17 mouse cellular contexts compared by ENCODE assay signal in genomic region chr5:35810526-35810925, GRCm38 (mm10). TPM values are rescaled to one million over a fixed set of nuclear protein-coding genes. Genes with fewer than 3 reads are reported as not detected.
DNase-seq lines count a peak whose midpoint lies in the region; ATAC-seq and TF ChIP-seq lines count a peak whose summit lies in the region.
"Had no signal": no experiment of that assay in that cellular context is flagged by ENCODE, and none has a peak within 500 bp of the region (broad histone marks: within the 10 kb centered on the region; RNA-seq: fewer than 3 reads in every experiment).

No protein-coding gene starts in this region.

- no peaks in the 10 kb centered on the region for H3K36me3 ChIP-seq in hindbrain, embryonic 12.5 days
- H3K36me3 ChIP-seq: hindbrain, embryonic 10.5 days; liver, embryonic 12.5 days; lung, embryonic 15.5 days; neural tube, embryonic 12.5 days had no signal

- peak overlapping the region; percentile 14; the same call in 1 of the 2 replicates for H3K27ac ChIP-seq in cortical plate, adult 2 months (ENCODE audit: insufficient read depth, low read length)
- H3K27ac ChIP-seq in hindbrain, embryonic 12.5 days: no peak overlapping the region
- H3K27ac ChIP-seq: hindbrain, embryonic 10.5 days; liver, embryonic 12.5 days; lung, embryonic 15.5 days; neural tube, embryonic 12.5 days had no signal

- TF ChIP-seq POLR2A in cortical plate, adult 2 months (IDR thresholded peaks at IDR 0.05; ENCODE audit: extremely low read depth, insufficient read depth, low read length): no peak

- no peak overlapping the region for H3K4me2 ChIP-seq in hindbrain, embryonic 12.5 days (replicated peaks)
- H3K4me2 ChIP-seq: liver, embryonic 12.5 days; lung, embryonic 15.5 days; neural tube, embryonic 12.5 days had no signal

- no peak for ATAC-seq in hindbrain, embryonic 12.5 days (ENCODE audit: low FRiP score)
- ATAC-seq: inflammation-experienced regulatory T-cells, adult 6 months; liver, embryonic 12.5 days had no signal

- no peaks in the 10 kb centered on the region for H3K27me3 ChIP-seq in hindbrain, embryonic 12.5 days
- H3K27me3 ChIP-seq: lung, embryonic 15.5 days; neural tube, embryonic 12.5 days had no signal

- no peak overlapping the region for H3K4me3 ChIP-seq in cortical plate, adult 2 months (ENCODE audit: insufficient read depth, low read length)
- H3K4me3 ChIP-seq in hindbrain, embryonic 12.5 days: no peak overlapping the region
- H3K4me3 ChIP-seq: hindbrain, embryonic 10.5 days; liver, embryonic 12.5 days; lung, embryonic 15.5 days; neural tube, embryonic 12.5 days had no signal

- H3K4me1 ChIP-seq in cortical plate, adult 2 months (ENCODE audit: control insufficient read depth, insufficient read depth, low read length): peaks cover 21% of the 10 kb centered on the region
- peaks cover 19% of the 10 kb centered on the region for H3K4me1 ChIP-seq in hindbrain, embryonic 12.5 days
- H3K4me1 ChIP-seq: liver, embryonic 12.5 days; lung, embryonic 15.5 days had no signal

- TF ChIP-seq CTCF in cortical plate, adult 2 months (IDR thresholded peaks at IDR 0.05; ENCODE audit: extremely low read depth, insufficient read depth, low read length): no peak

- DNase-seq in layer of hippocampus, adult 18-20 months (ENCODE audit: low spot score in 2 of 2): peak; percentile 70 to 74
- DNase-seq in layer of hippocampus, adult 9-10 months (ENCODE audit: low spot score): no peak
- DNase-seq in brain, adult 2 months (ENCODE audit: low read depth, low spot score): peak; percentile 74
- peak; percentile 54 to 65 for DNase-seq in layer of hippocampus, postnatal 36 days
- DNase-seq in spleen, adult 12 weeks (ENCODE audit: low spot score): no peak
- DNase-seq: cerebellum, postnatal 14 days; gastrocnemius, postnatal 14 days; kidney, adult 9 months; kidney, postnatal 36 days had no signal

- H3K9me3 ChIP-seq in hindbrain, embryonic 12.5 days (replicated peaks): no peaks in the 10 kb centered on the region
- H3K9me3 ChIP-seq: hindbrain, embryonic 10.5 days; liver, embryonic 12.5 days; lung, embryonic 15.5 days; neural tube, embryonic 12.5 days had no signal

- no peak overlapping the region for H3K9ac ChIP-seq in hindbrain, embryonic 12.5 days
- H3K9ac ChIP-seq: liver, embryonic 12.5 days; lung, embryonic 15.5 days; neural tube, embryonic 12.5 days had no signal

- WGBS in hindbrain, embryonic 12.5 days: 58% methylated on average over 3 of the region's 3 CpGs

RNA-seq across cellular contexts. Expression of gene Ablim2, which starts 52.8 kb away (rescaled TPM):
- total RNA-seq in layer of hippocampus, adult 18-20 months (2021): 100 to 1,000 TPM; 131 to 142 TPM
- 145 and 176 TPM in 2 replicates for polyA plus RNA-seq in cortical plate, adult 2 months (2012; rRNA removed)
- total RNA-seq in layer of hippocampus, postnatal 36 days (2021): 100 to 1,000 TPM; 128 to 145 TPM
- polyA plus RNA-seq in hindbrain, embryonic 12.5 days (2016; fragmentation: Nextera tagmentation; extraction: Ambion mirVana): 3.7 and 3.9 TPM in 2 replicates
- total RNA-seq: monocyte, adult 5-6 weeks had no signal

Comparison
In these comparisons a context has a peak if more than half of its experiments do, and no peak if none do; other contexts are left out.
1. DNase-seq: peak in layer of hippocampus, adult 18-20 months (2 of 2), brain, adult 2 months (single experiment) and layer of hippocampus, postnatal 36 days (2 of 2); none in layer of hippocampus, adult 9-10 months (single experiment) and spleen, adult 12 weeks (single experiment).